Mouse (Mus musculus): ENCODE data around the gene Gm37240.

Gm37240 gene

GRCm38 (mm10) chr3:85863996-85864395 is 23.3 kb downstream of the Gm37240 start:
- no peak for DNase-seq

GRCm38 (mm10) chr3:85862886-85863285 is 24.4 kb downstream of the Gm37240 start:
- DNase-seq: no peak

- no peak for DNase-seq
Observed at GRCm38 (mm10) chr3:85860996-85861395, 26.3 kb downstream of the Gm37240 start.

GRCm38 (mm10) chr3:85859311-85859710 is 28.0 kb downstream of the Gm37240 start:
- no peak for DNase-seq

- no peak for DNase-seq
Observed at GRCm38 (mm10) chr3:85858140-85859135, 28.9 kb downstream of the Gm37240 start.

GRCm38 (mm10) chr3:85857083-85857482 is 30.2 kb downstream of the Gm37240 start:
- DNase-seq: no peak

GRCm38 (mm10) chr3:85855947-85856346 is 31.4 kb downstream of the Gm37240 start:
- no peak for DNase-seq

- DNase-seq: no peak
Observed at GRCm38 (mm10) chr3:85855043-85855442, 32.3 kb downstream of the Gm37240 start.

- DNase-seq: no peak
Observed at GRCm38 (mm10) chr3:85854143-85854542, 33.2 kb downstream of the Gm37240 start.

- DNase-seq: no peak
Observed at GRCm38 (mm10) chr3:85853715-85854114, 33.6 kb downstream of the Gm37240 start.

- no peak for DNase-seq
Observed at GRCm38 (mm10) chr3:85850079-85850478, 37.2 kb downstream of the Gm37240 start.

GRCm38 (mm10) chr3:85846316-85846715 is 41.0 kb downstream of the Gm37240 start:
- DNase-seq: no peak

GRCm38 (mm10) chr3:85845341-85845740 is 42.0 kb downstream of the Gm37240 start:
- no peak for DNase-seq

GRCm38 (mm10) chr3:85842881-85843218 is 44.5 kb downstream of the Gm37240 start:
- no peak for DNase-seq

- no peak for DNase-seq
Observed at GRCm38 (mm10) chr3:85842177-85842880, 45.0 kb downstream of the Gm37240 start.

- no peak for DNase-seq
Observed at GRCm38 (mm10) chr3:85841454-85842176, 45.7 kb downstream of the Gm37240 start.

- DNase-seq: no peak
Observed at GRCm38 (mm10) chr3:85833627-85834026, 53.7 kb downstream of the Gm37240 start.

- no peak for DNase-seq
Observed at GRCm38 (mm10) chr3:85832490-85833155, 54.7 kb downstream of the Gm37240 start.

- DNase-seq: no peak
Observed at GRCm38 (mm10) chr3:85831785-85832184, 55.5 kb downstream of the Gm37240 start.

GRCm38 (mm10) chr3:85829047-85829446 is 58.3 kb downstream of the Gm37240 start:
- DNase-seq: no peak

- DNase-seq: no peak
Observed at GRCm38 (mm10) chr3:85827815-85828214, 59.5 kb downstream of the Gm37240 start.

GRCm38 (mm10) chr3:85827283-85827682 is 60.0 kb downstream of the Gm37240 start:
- no peak for DNase-seq

Data from layer of hippocampus, adult 9-11 months (tissue).